Mouse (Mus musculus) kidney, adult 2 months (tissue): ENCODE results near the gene Slc4a8. TPM values are rescaled to one million over a fixed set of nuclear protein-coding genes. Genes with fewer than 3 reads are reported as not detected.

Experiments
- DNase-seq: peaks from one replicate; pipeline ENCODE4 v3.0.0; 2021
- H3K27ac ChIP-seq: fragments of 200-500 bp; 2 replicates; pipeline ENCODE4 v1.5.1; 2012; ENCODE audit warnings: low read depth, low read length, control low read depth, inconsistent platforms; ENCODE audit not compliant: insufficient read depth
- H3K27me3 ChIP-seq: fragments of 200-500 bp; replicated peaks from 2 replicates; pipeline ENCODE4 v1.6.1; 2012; ENCODE audit warnings: mild to moderate bottlenecking, moderate library complexity, low read length, inconsistent platforms; ENCODE audit not compliant: control insufficient read depth, insufficient read depth
- H3K36me3 ChIP-seq: fragments of 200-500 bp; 2 replicates; pipeline ENCODE4 v1.6.1; 2012; ENCODE audit warnings: mild to moderate bottlenecking, moderate library complexity, low read length, inconsistent platforms; ENCODE audit not compliant: control insufficient read depth, insufficient read depth
- H3K4me1 ChIP-seq: fragments of 200-500 bp; 2 replicates; pipeline ENCODE4 v1.6.1; 2011; ENCODE audit warnings: low read length; ENCODE audit not compliant: control insufficient read depth, insufficient read depth
- H3K4me3 ChIP-seq: fragments of 200-500 bp; 2 replicates; pipeline ENCODE4 v1.5.1; 2011; ENCODE audit warnings: mild to moderate bottlenecking, low read depth, low read length, control low read depth; ENCODE audit not compliant: insufficient read depth
- CTCF ChIP-seq: fragments of 200-500 bp; conservative IDR thresholded peaks from 2 replicates; pipeline ENCODE4 v1.5.1; 2011; ENCODE audit warnings: low read depth, mild to moderate bottlenecking, control low read depth, low read length, moderate library complexity, mixed read lengths; ENCODE audit not compliant: insufficient read depth, insufficient read length
- POLR2A ChIP-seq: fragments of 200-500 bp; IDR thresholded peaks from one replicate; pipeline ENCODE4 v1.6.1; 2011; ENCODE audit warnings: low read depth, low read length, control low read depth
- WGBS: fragments of 180-500 bp; shearing (Covaris S2); methylation state at CpG from one replicate; pipeline ENCODE4 v1.1.7; 2018; 5-methylcytosine and 5-hydroxymethylcytosine counted together
- polyA plus RNA-seq: library from polyadenylated mRNA; depleted of rRNA; stranded (reverse); fragments of >200 nt; gene quantifications from 2 replicates; pipeline ENCODE4 v1.2.3, GENCODE M21; 2012

Slc4a8 gene
- polyA plus RNA-seq, 1 experiment, result 5.9 TPM

- no peaks in the 10 kb centered on the region for H3K36me3 ChIP-seq
- TF ChIP-seq CTCF (no peak), POLR2A (no peak)
- DNase-seq, result no peak
- 58% methylated on average over 7 of the region's 7 CpGs for WGBS
- H3K27ac ChIP-seq, result no peak overlapping the region
- H3K4me1 ChIP-seq, result peaks cover 2% of the 10 kb centered on the region; the same call in 1 of the 2 replicates
- no peaks in the 10 kb centered on the region for H3K27me3 ChIP-seq
- no peak overlapping the region for H3K4me3 ChIP-seq
Observed at GRCm38 (mm10) chr15:100754041-100754440, 7.5 kb upstream of the Slc4a8 start.

- no peak overlapping the region for H3K4me3 ChIP-seq
- no peak overlapping the region for H3K27ac ChIP-seq
- no peak for TF ChIP-seq POLR2A
- peak; percentile 58 for TF ChIP-seq CTCF
- 9% methylated on average over 11 of the region's 11 CpGs for WGBS
- no peaks in the 10 kb centered on the region for H3K36me3 ChIP-seq
- H3K4me1 ChIP-seq, result peaks cover 2% of the 10 kb centered on the region; the same call in 1 of the 2 replicates
- DNase-seq, result peak; percentile 77
- no peaks in the 10 kb centered on the region for H3K27me3 ChIP-seq
Observed at GRCm38 (mm10) chr15:100754805-100755497, 6.6 kb upstream of the Slc4a8 start.

GRCm38 (mm10) chr15:100755498-100755859 is 6.1 kb upstream of the Slc4a8 start:
- Histone ChIP-seq H3K4me3 (no peak overlapping the region), H3K27ac (no peak overlapping the region), H3K4me1 (peaks cover 2% of the 10 kb centered on the region; the same call in 1 of the 2 replicates), H3K27me3 (no peaks in the 10 kb centered on the region), H3K36me3 (no peaks in the 10 kb centered on the region)
- TF ChIP-seq POLR2A, result no peak
- TF ChIP-seq CTCF, result no peak
- no peak for DNase-seq
- WGBS, result 17% methylated on average over 7 of the region's 8 CpGs

GRCm38 (mm10) chr15:100755881-100756624 is 5.5 kb upstream of the Slc4a8 start:
- WGBS, result 37% methylated on average over 3 of the region's 3 CpGs
- Histone ChIP-seq H3K27ac (no peak overlapping the region), H3K27me3 (no peaks in the 10 kb centered on the region), H3K4me1 (peaks cover 2% of the 10 kb centered on the region; the same call in 1 of the 2 replicates), H3K4me3 (no peak overlapping the region), H3K36me3 (no peaks in the 10 kb centered on the region)
- TF ChIP-seq CTCF, result no peak
- TF ChIP-seq POLR2A, result no peak
- DNase-seq, result no peak

GRCm38 (mm10) chr15:100757527-100757978 is 4.0 kb upstream of the Slc4a8 start:
- Histone ChIP-seq H3K27me3 (no peaks in the 10 kb centered on the region), H3K27ac (no peak overlapping the region), H3K4me1 (peaks cover 2% of the 10 kb centered on the region; the same call in 1 of the 2 replicates), H3K4me3 (no peak overlapping the region), H3K36me3 (no peaks in the 10 kb centered on the region)
- no peak for TF ChIP-seq POLR2A
- TF ChIP-seq CTCF, result peak; percentile 85
- peak; percentile 78 for DNase-seq
- WGBS, result 2% methylated on average over 7 of the region's 7 CpGs

GRCm38 (mm10) chr15:100759286-100759685 is 2.3 kb upstream of the Slc4a8 start:
- Histone ChIP-seq H3K27me3 (no peaks in the 10 kb centered on the region), H3K36me3 (no peaks in the 10 kb centered on the region), H3K27ac (no peak overlapping the region), H3K4me3 (no peak overlapping the region), H3K4me1 (peaks cover 2% of the 10 kb centered on the region; the same call in 1 of the 2 replicates)
- DNase-seq, result no peak
- no peak for TF ChIP-seq CTCF
- 84% methylated on average over 10 of the region's 10 CpGs for WGBS

GRCm38 (mm10) chr15:100761036-100761418 is 520 bp upstream of the Slc4a8 start:
- Histone ChIP-seq H3K27ac (peak overlapping the region; percentile 7), H3K36me3 (no peaks in the 10 kb centered on the region), H3K4me1 (no peaks in the 10 kb centered on the region; the same call in 1 of the 2 replicates), H3K4me3 (no peak overlapping the region), H3K27me3 (no peaks in the 10 kb centered on the region)
- no peak for DNase-seq
- no peak for TF ChIP-seq CTCF
- TF ChIP-seq POLR2A, result no peak
- WGBS, result 13% methylated on average over 9 of the region's 9 CpGs
